Mouse (Mus musculus) cerebellum, adult 2 months (tissue): ENCODE measurements around the gene Prkce.

Source experiments
- CTCF ChIP-seq: fragments of 200-500 bp; IDR thresholded peaks from 2 replicates; pipeline ENCODE4 v1.5.1; 2011; ENCODE audit warnings: low read depth, mild to moderate bottlenecking, control low read depth, low read length, moderate library complexity, borderline replicate concordance; ENCODE audit not compliant: insufficient read depth
- POLR2A ChIP-seq: fragments of 200-500 bp; IDR thresholded peaks from 2 replicates; pipeline ENCODE4 v1.6.1; 2011; ENCODE audit warnings: low read length, control low read depth, borderline replicate concordance; ENCODE audit not compliant: insufficient read depth

GRCm38 (mm10) chr17:86367676-86368075 is 200.1 kb downstream of the Prkce start:
- TF ChIP-seq POLR2A (no peak), CTCF (no peak)
